Mouse (Mus musculus): ENCODE measurements around the gene Pde4b.
"Not testable (repeated sequence)": the region's sequence is repeated elsewhere in the genome, so short reads cannot be mapped to it uniquely, and the experiment has no call there.

The Pde4b gene

DNA sequence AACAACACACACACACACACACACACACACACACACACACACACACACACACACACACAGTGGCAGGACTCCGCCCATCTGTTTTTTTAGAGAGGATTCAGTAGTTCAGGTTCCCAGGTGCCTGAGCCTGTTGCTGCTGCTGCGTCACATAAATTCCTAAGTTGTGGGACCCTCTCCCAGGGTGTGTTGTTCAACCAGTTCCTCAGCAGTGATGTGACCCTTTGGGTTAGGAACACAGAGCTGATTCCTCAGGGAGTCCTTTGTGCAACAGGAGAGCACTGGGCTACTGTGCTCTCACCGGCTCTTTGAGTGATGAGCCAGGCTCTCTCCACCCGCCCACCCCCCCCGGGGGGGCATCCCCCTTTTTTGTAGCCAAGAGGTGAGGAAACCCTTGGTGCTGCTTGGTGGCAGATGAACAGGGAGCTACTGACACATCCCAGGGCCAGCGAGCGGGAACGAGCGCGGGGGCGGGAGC, at the start of gene Pde4b:
TSS of gene Pde4b (plus strand) at position 453 of the 475 bp plus-strand sequence.
- no peak for DNase-seq (ENCODE audit: low read depth, low spot score)

DNA sequence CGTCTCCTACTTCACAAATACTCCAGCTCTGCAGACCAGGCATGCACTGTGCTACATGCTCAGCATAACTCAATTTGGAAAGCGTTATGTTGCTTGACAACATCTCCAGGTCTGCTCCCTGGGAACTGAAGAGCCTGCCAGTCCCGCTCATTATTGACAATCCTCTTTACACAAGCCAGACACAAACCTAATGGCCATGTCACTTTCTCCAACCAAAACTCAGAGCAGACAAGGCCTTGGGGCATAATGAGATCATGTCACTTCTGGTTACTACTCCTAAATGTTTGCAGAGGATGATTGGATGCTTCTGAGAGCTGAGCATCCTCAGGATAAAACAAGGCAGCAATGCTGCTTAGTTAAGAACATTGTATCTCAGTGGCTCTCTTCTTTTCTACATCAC, 47.2 kb upstream of the Pde4b start:
- DNase-seq (ENCODE audit: low read depth, low spot score), result no peak

GRCm38 (mm10) chr4:102045183-102046140, 41.9 kb upstream of the Pde4b start:
- no peak for DNase-seq (ENCODE audit: low read depth, low spot score)

DNA sequence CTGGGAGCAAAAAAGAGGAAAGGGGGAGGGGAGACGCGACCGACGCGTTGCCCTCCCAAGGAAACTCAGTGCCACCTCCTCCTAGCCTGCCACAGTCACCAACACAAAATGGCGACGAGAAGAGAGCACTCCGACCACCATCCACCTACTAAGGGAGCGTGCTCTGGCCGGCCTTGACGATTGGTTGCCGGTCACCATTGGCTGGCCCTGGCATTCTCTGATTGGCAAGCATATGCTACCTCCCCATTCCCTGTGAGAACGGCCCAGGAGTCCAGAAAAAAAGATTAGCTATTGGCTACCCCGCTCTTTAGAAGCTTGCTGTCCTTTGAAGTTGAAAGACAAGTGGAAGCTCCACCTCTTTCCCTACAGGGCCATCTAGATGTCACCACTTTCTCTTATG, 38.0 kb upstream of the Pde4b start:
- not testable (repeated sequence) for DNase-seq (ENCODE audit: low read depth, low spot score)

- no peak for DNase-seq (ENCODE audit: low read depth, low spot score)
These were observed 26.0 kb upstream of the Pde4b start for GRCm38 (mm10) chr4:102061322-102061721.

DNA sequence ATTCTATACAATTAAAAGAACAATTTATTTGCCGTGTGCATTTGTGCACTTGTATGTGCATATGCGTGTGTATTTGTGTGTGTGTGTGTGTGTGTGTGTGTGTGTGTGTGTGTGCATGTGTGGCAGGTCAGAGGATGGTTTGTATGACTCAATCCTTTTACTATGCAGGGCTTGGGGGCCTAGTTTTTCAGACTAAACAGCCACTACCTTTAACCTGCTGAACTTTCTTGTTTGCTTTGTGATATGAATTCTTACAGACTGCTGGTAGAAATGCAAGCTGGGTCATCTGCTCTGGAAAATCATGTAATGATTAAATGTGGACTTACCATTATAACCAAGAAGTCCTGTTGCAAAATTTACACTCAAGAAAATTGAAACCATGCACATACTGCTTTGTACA, 18.0 kb upstream of the Pde4b start:
- no peak for DNase-seq (ENCODE audit: low read depth, low spot score)

GRCm38 (mm10) chr4:102086336-102086735, 1.0 kb upstream of the Pde4b start:
- no peak for DNase-seq (ENCODE audit: low read depth, low spot score)

- DNase-seq (ENCODE audit: low read depth, low spot score), result no peak
These were observed 357 bp downstream of the Pde4b start for GRCm38 (mm10) chr4:102087566-102088234.

DNA sequence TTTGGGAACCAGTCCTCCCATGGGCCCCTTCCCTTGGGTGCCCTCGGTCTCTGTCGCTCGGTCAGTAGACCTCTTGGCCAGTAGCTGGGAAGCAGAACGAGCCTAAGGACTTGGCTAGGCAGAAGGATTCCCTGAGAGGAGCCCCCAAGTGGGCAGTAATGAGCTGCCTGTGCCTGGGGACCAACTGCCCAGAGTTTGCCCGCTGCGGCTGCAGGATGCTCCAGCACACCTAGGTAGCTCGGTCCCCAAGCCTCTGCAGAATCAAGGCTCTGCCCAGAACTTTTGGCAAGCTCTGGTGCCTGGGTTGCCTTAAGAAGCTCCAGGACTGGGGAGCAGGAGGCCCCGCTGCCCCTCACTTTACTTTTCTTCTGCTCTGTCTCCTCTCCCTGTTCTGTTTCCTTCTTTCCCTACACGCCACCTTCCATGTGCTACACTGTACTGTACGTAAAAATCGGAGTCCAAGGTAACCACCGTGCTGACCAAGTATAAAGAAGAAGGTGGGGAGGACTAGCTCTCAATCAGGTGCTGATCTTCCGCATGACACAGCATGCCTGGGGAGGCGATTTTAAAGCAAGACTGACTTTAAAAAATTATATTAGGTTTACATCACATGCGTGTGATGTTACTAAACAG, 1.0 kb downstream of the Pde4b start:
- DNase-seq (ENCODE audit: low read depth, low spot score), result no peak

DNA sequence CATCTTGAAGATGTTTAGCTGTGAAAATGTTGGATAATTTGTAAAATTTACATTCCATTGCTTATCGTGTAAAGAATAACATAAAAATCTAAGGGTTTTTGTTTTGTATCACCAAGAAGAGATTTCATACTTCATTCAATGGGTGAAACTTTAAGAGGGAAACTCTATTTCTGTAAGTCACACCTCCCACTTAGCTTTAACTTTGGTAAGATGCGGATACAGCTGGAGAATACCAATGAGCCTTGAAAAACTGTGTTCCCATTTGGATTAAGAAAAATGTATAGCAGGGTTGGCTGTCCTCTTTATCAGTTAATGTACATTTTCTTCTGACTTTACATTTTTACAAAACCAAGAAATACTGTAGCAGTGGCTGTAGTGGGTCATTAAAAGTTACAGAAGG, 8.5 kb downstream of the Pde4b start:
- DNase-seq (ENCODE audit: low read depth, low spot score), result peak; percentile 79

DNA sequence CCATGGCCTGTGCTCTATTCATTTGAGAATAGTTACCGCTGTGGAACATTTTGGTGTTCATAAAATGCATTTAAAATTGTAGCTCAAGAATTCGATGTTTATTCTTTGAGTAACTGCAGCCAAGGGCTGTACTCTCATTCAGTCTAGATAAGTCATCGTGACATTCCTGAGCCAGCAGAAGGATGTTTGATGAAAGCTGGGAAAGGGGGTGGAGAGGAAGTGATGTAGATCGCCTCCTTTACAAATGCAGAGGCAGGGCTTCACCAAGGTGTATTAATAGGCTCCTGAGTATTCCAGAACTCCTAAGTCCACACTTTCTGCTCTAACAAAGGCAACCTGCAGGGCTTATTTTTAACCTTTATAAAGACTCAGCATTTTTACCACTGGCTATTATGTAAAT, 14.9 kb downstream of the Pde4b start:
- DNase-seq (ENCODE audit: low read depth, low spot score), result peak; percentile 62

DNA sequence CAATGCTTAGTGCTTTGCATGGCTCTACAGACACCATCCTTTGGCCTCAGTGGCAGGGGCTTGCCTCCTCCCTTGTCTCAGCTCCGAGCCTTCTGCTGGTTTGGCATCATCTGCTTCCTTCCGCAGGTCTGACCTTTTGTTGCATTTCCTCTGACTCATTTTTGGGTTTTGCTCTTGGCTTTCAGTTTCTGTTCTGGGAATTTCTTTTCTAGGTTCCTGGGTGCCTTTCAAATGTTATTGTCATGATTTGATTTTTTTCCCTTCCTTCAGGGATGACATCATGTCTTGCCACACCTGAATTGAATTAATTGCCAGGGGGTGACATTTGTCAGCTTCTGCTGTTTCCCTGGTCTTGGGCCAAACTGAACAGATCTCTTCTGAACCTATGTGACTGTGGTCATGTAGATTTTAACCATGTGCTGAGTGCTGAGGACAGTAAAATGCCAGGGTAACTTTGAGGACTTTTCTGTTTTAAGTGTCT, 17.2 kb downstream of the Pde4b start:
- DNase-seq (ENCODE audit: low read depth, low spot score), result no peak

- DNase-seq (ENCODE audit: low read depth, low spot score), result no peak
These were observed 19.4 kb downstream of the Pde4b start for GRCm38 (mm10) chr4:102106771-102107170.

DNA sequence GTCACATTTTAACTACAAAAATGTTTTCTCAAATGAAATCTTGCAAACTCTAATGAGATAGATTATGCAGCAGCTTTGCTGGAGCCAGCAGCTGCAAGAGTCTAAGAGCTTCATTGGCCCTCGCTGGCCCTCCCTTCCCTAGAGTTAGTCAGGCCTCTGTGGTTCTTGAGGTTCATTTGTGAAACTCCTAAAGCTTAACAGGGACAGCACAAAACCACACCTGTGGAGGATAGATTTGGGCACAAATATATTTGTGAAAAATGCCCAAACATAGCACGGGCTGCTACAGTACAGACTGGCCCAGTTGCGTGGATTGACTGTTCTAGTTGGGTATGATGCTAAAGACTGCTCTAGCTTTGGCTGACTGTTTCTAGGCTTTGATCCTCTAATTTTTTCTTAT, 32.1 kb downstream of the Pde4b start:
- no peak for DNase-seq (ENCODE audit: low read depth, low spot score)

DNA sequence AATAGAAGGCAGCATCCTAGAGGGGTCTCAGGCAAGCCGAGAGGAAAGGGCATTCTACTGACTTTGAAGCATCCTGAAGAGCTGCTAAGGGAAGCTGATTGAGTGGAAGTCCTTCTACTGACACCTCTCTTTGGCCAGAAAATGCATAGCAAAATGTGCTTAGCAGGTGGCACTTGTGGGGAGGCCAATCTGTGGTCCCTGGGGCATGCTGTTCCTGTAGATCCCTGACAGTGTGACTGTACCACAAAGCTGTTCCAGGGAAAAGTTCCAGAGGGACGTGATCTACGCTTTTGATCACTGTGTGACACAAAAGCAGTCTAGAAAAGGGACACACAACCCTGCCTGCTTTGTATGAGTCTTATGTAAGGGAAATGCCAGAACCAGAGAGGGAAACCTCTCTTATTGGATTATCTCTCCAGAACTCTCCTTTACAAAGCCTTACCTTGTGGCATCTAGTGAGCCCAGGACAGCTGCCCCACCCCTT, 49.1 kb downstream of the Pde4b start:
- no peak for DNase-seq (ENCODE audit: low read depth, low spot score)

- DNase-seq (ENCODE audit: low read depth, low spot score), result no peak
These were observed 51.0 kb downstream of the Pde4b start for GRCm38 (mm10) chr4:102138346-102138745.

DNA sequence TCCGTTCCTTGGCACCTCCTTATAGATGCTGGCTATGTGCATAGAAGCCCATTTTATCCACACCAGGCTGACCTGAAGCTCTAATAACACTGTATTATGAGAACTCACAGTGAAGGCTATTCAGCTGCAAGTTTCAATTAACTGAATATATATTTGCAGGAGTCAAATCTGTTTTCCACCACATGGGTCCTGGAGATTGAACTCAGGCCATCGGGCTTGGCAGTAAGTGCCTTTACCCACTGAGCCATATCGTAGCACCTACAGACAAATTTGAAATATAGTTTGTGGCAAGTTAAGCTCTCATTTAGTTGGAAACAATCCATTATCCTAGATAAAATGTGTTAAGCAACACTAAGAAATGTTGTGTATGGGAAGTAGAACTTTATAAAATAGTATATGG, 53.9 kb downstream of the Pde4b start:
- DNase-seq (ENCODE audit: low read depth, low spot score), result no peak

DNA sequence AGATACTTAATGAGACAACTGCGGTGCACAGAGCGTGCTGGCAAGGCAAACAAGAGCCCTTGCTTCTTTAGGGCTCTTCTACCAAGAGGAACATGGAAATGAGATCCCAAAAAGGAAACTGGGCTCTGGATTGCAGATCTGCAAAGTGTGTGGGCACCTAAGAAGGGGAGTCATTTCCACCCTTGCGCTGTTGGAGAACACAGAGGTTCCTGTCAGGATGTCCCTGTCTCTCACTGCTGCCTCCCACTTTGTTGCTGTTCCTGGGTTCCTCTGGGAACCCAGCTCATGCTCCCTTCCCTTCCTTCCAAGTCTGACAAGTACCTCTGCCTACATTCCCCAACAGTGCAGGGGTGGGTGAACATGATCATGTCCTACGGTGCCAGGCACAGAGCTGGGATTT, 61.4 kb downstream of the Pde4b start:
- DNase-seq (ENCODE audit: low read depth, low spot score), result peak; percentile 96

- DNase-seq (ENCODE audit: low read depth, low spot score), result no peak
These were observed 71.8 kb downstream of the Pde4b start for GRCm38 (mm10) chr4:102159178-102159577.

DNA sequence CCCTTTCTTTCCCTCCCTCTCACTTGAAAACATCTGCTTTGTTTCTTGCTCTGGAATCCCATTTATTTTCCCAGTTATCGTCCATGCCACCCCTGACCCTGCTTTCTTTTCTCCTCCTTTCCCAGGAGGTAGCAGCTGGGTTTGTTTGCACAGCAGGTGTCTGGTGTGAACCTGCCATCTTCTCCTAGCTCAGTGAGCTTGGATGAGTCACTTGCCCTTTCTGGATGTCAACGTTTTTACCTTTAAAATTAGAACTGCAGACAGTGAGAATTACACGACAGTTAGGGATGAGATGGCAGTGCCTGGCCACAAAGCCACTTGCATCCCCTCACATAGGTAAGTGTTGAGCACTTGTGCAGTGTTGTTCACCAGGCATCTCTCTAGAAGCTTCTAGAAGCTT, 84.3 kb downstream of the Pde4b start:
- no peak for DNase-seq (ENCODE audit: low read depth, low spot score)

- DNase-seq (ENCODE audit: low read depth, low spot score), result no peak
These were observed 85.4 kb downstream of the Pde4b start for GRCm38 (mm10) chr4:102172711-102173213.

GRCm38 (mm10) chr4:102175985-102176384, 88.6 kb downstream of the Pde4b start:
- DNase-seq (ENCODE audit: low read depth, low spot score), result no peak

Measured in telencephalon, adult 2 months (tissue).